Mouse (Mus musculus): ENCODE data around the gene Tead2. TPM values are rescaled to one million over a fixed set of nuclear protein-coding genes. Genes with fewer than 3 reads are reported as not detected.
A peak's percentile ranks its signal among the peaks of the same experiment; 100 is the strongest.

The Tead2 gene
- polyA plus RNA-seq, 1 experiment from 2014 or later, result 207 TPM

GRCm38 (mm10) chr7:45192585-45193310 is 22.8 kb upstream of the Tead2 start:
- WGBS, result 89% methylated on average over 7 of the region's 7 CpGs

GRCm38 (mm10) chr7:45193406-45193805 is 22.1 kb upstream of the Tead2 start:
- no peak overlapping the region for H3K4me2 ChIP-seq
- ATAC-seq (replicated peaks; ENCODE audit: low FRiP score), result no peak
- no peaks in the 10 kb centered on the region for H3K9me3 ChIP-seq (replicated peaks)
- no peaks in the 10 kb centered on the region for H3K36me3 ChIP-seq
- peaks cover 29% of the 10 kb centered on the region for H3K4me1 ChIP-seq
- no peak overlapping the region for H3K4me3 ChIP-seq (replicated peaks)
- H3K9ac ChIP-seq, result no peak overlapping the region
- peaks cover 41% of the 10 kb centered on the region for H3K27me3 ChIP-seq
- H3K27ac ChIP-seq, result no peak overlapping the region
- WGBS, result 56% methylated on average over 5 of the region's 5 CpGs

More at GRCm38 (mm10) chr7:45192585-45193310, 22.8 kb upstream of the Tead2 start:
- Histone ChIP-seq H3K27me3 (peaks cover 45% of the 10 kb centered on the region), H3K4me2 (no peak overlapping the region), H3K9ac (no peak overlapping the region), H3K27ac (peak overlapping the region; percentile 67), H3K36me3 (no peaks in the 10 kb centered on the region), H3K4me1 (peaks cover 26% of the 10 kb centered on the region), H3K9me3 (replicated peaks) (no peaks in the 10 kb centered on the region), H3K4me3 (replicated peaks) (no peak overlapping the region)
- ATAC-seq (replicated peaks; ENCODE audit: low FRiP score), result no peak

- Histone ChIP-seq H3K4me2 (no peak overlapping the region), H3K9ac (no peak overlapping the region), H3K9me3 (replicated peaks) (no peaks in the 10 kb centered on the region), H3K27me3 (peaks cover 34% of the 10 kb centered on the region), H3K27ac (no peak overlapping the region), H3K36me3 (no peaks in the 10 kb centered on the region), H3K4me1 (peaks cover 29% of the 10 kb centered on the region), H3K4me3 (replicated peaks) (no peak overlapping the region)
- ATAC-seq (replicated peaks; ENCODE audit: low FRiP score), result no peak
- 75% methylated on average over 17 of the region's 17 CpGs for WGBS
These were observed 21.4 kb upstream of the Tead2 start for GRCm38 (mm10) chr7:45193871-45194785.

- 58% methylated on average over 13 of the region's 13 CpGs for WGBS
- Histone ChIP-seq H3K27me3 (peaks cover 26% of the 10 kb centered on the region; the same call in 1 of the 2 replicates), H3K4me2 (no peak overlapping the region), H3K4me1 (peaks cover 29% of the 10 kb centered on the region), H3K36me3 (no peaks in the 10 kb centered on the region), H3K4me3 (replicated peaks) (no peak overlapping the region), H3K27ac (no peak overlapping the region), H3K9ac (no peak overlapping the region), H3K9me3 (replicated peaks) (no peaks in the 10 kb centered on the region)
- ATAC-seq (replicated peaks; ENCODE audit: low FRiP score), result no peak
These were observed 20.0 kb upstream of the Tead2 start for GRCm38 (mm10) chr7:45195341-45196175.

- H3K27me3 ChIP-seq, result peaks cover 26% of the 10 kb centered on the region; the same call in 1 of the 2 replicates
- H3K36me3 ChIP-seq, result no peaks in the 10 kb centered on the region
- no peak for ATAC-seq (replicated peaks; ENCODE audit: low FRiP score)
- no peak overlapping the region for H3K4me3 ChIP-seq (replicated peaks)
- H3K9me3 ChIP-seq (replicated peaks), result no peaks in the 10 kb centered on the region
- no peak overlapping the region for H3K27ac ChIP-seq
- WGBS, result 87% methylated on average over 4 of the region's 4 CpGs
- no peak overlapping the region for H3K9ac ChIP-seq
- H3K4me1 ChIP-seq, result peaks cover 25% of the 10 kb centered on the region
- H3K4me2 ChIP-seq, result no peak overlapping the region
These were observed 19.4 kb upstream of the Tead2 start for GRCm38 (mm10) chr7:45196176-45196535.

GRCm38 (mm10) chr7:45196994-45197393 is 18.6 kb upstream of the Tead2 start:
- no peak overlapping the region for H3K9ac ChIP-seq
- WGBS, result 69% methylated on average over 5 of the region's 5 CpGs
- no peaks in the 10 kb centered on the region for H3K9me3 ChIP-seq (replicated peaks)
- H3K27ac ChIP-seq, result no peak overlapping the region
- H3K36me3 ChIP-seq, result no peaks in the 10 kb centered on the region
- peaks cover 16% of the 10 kb centered on the region for H3K4me1 ChIP-seq
- no peak for ATAC-seq (replicated peaks; ENCODE audit: low FRiP score)
- no peak overlapping the region for H3K4me2 ChIP-seq
- H3K4me3 ChIP-seq (replicated peaks), result no peak overlapping the region
- peaks cover 22% of the 10 kb centered on the region; the same call in 1 of the 2 replicates for H3K27me3 ChIP-seq

GRCm38 (mm10) chr7:45198435-45198834 is 17.1 kb upstream of the Tead2 start:
- H3K27ac ChIP-seq, result no peak overlapping the region
- H3K9ac ChIP-seq, result no peak overlapping the region
- no peaks in the 10 kb centered on the region for H3K36me3 ChIP-seq
- H3K9me3 ChIP-seq (replicated peaks), result no peaks in the 10 kb centered on the region
- H3K27me3 ChIP-seq, result peaks cover 22% of the 10 kb centered on the region; the same call in 1 of the 2 replicates
- ATAC-seq (replicated peaks; ENCODE audit: low FRiP score), result 0 out of 2 replicates have a peak, but pooled peaks have one; percentile 43
- no peak overlapping the region for H3K4me3 ChIP-seq (replicated peaks)
- WGBS, result 9% methylated on average over 5 of the region's 5 CpGs
- H3K4me2 ChIP-seq, result no peak overlapping the region
- peaks cover 8% of the 10 kb centered on the region; the same call in 1 of the 2 replicates for H3K4me1 ChIP-seq

GRCm38 (mm10) chr7:45198961-45199360 is 16.6 kb upstream of the Tead2 start:
- H3K27ac ChIP-seq, result no peak overlapping the region
- H3K9ac ChIP-seq, result 0 out of 2 replicates have a peak overlapping the region, but pooled peaks have one; percentile 2
- peaks cover 3% of the 10 kb centered on the region; the same call in 1 of the 2 replicates for H3K4me1 ChIP-seq
- H3K36me3 ChIP-seq, result no peaks in the 10 kb centered on the region
- H3K4me2 ChIP-seq, result no peak overlapping the region
- WGBS, result 81% methylated on average over 11 of the region's 11 CpGs
- peaks cover 22% of the 10 kb centered on the region; the same call in 1 of the 2 replicates for H3K27me3 ChIP-seq
- H3K4me3 ChIP-seq (replicated peaks), result no peak overlapping the region
- no peaks in the 10 kb centered on the region for H3K9me3 ChIP-seq (replicated peaks)
- no peak for ATAC-seq (replicated peaks; ENCODE audit: low FRiP score)

- WGBS, result 61% methylated on average over 10 of the region's 10 CpGs
- Histone ChIP-seq H3K4me3 (replicated peaks) (no peak overlapping the region), H3K36me3 (no peaks in the 10 kb centered on the region), H3K4me2 (no peak overlapping the region), H3K4me1 (peaks cover 6% of the 10 kb centered on the region; the same call in 1 of the 2 replicates), H3K27ac (no peak overlapping the region), H3K9ac (no peak overlapping the region), H3K27me3 (peaks cover 6% of the 10 kb centered on the region; the same call in 1 of the 2 replicates), H3K9me3 (replicated peaks) (no peaks in the 10 kb centered on the region)
- ATAC-seq (replicated peaks; ENCODE audit: low FRiP score), result no peak
These were observed 12.9 kb upstream of the Tead2 start for GRCm38 (mm10) chr7:45202654-45203053.

GRCm38 (mm10) chr7:45204380-45205143 is 11.0 kb upstream of the Tead2 start, which contains the start of gene Ccdc155:
Gene Ccdc155, minus strand, starts transcription at chr7:45204892.
- Histone ChIP-seq H3K4me3 (replicated peaks) (peak within 1 kb of the TSS; percentile 46), H3K27me3 (peaks cover 4% of the 10 kb centered on the region), H3K4me2 (peak within 1 kb of the TSS; percentile 59), H3K9ac (peak within 1 kb of the TSS; percentile 25; the same call in 1 of the 2 replicates), H3K36me3 (no peaks in the 10 kb centered on the region), H3K27ac (no peak within 1 kb of the TSS), H3K9me3 (replicated peaks) (no peaks in the 10 kb centered on the region), H3K4me1 (peaks cover 4% of the 10 kb centered on the region; the same call in 1 of the 2 replicates)
- WGBS, result 8% methylated on average over 44 of the region's 44 CpGs
- peak; percentile 96 for ATAC-seq (replicated peaks; ENCODE audit: low FRiP score)

GRCm38 (mm10) chr7:45208260-45208659 is 7.3 kb upstream of the Tead2 start:
- Histone ChIP-seq H3K36me3 (no peaks in the 10 kb centered on the region), H3K4me3 (replicated peaks) (no peak overlapping the region), H3K4me1 (peaks cover 14% of the 10 kb centered on the region), H3K27ac (no peak overlapping the region), H3K27me3 (peaks cover 29% of the 10 kb centered on the region), H3K9ac (no peak overlapping the region), H3K9me3 (replicated peaks) (no peaks in the 10 kb centered on the region), H3K4me2 (no peak overlapping the region)
- no peak for ATAC-seq (replicated peaks; ENCODE audit: low FRiP score)
- 82% methylated on average over 6 of the region's 6 CpGs for WGBS
